ENCODE assay signal across 25 mouse cellular contexts in the genomic region with DNA sequence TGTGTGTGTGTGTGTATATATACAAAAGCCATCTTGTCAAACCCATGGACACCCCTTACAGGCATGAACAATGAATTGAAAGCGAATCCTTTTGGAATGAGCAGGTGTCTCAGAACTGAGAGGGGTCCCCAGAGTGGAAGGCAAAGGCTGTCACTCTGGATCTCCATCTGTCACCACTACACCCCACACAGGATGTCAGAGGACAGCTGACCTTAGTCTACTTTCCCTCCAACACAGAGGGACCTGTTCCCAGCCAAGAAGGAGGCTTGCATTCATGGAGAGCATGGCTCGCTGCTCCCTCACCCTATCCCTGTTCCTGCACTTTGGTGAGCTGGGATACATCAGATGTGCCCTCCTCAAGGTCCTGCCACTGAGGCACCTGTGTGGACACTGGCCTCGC. TPM values are rescaled to one million over a fixed set of nuclear protein-coding genes. Genes with fewer than 3 reads are reported as not detected.
DNase-seq lines count a peak whose midpoint lies in the region; ATAC-seq and TF ChIP-seq lines count a peak whose summit lies in the region.
"Had no signal": no experiment of that assay in that cellular context is flagged by ENCODE, and none has a peak within 500 bp of the region (broad histone marks: within the 10 kb centered on the region; RNA-seq: fewer than 3 reads in every experiment).

No protein-coding gene starts in this region.

- no peaks in the 10 kb centered on the region for H3K36me3 ChIP-seq in forebrain, embryonic 12.5 days (replicated peaks)
- H3K36me3 ChIP-seq in forebrain, postnatal 0 days (ENCODE audit: insufficient read depth): no peaks in the 10 kb centered on the region
- H3K36me3 ChIP-seq in midbrain, embryonic 12.5 days: no peaks in the 10 kb centered on the region
- no peaks in the 10 kb centered on the region; the same call in 1 of the 2 replicates for H3K36me3 ChIP-seq in midbrain, embryonic 15.5 days (replicated peaks)
- H3K36me3 ChIP-seq in hindbrain, embryonic 16.5 days (ENCODE audit: control insufficient read depth, insufficient read depth, low read length): no peaks in the 10 kb centered on the region
- H3K36me3 ChIP-seq: embryonic facial prominence, embryonic 15.5 days; hindbrain, embryonic 15.5 days; kidney, embryonic 15.5 days; limb, embryonic 10.5 days; liver, embryonic 15.5 days; lung, embryonic 15.5 days had no signal

- no peak overlapping the region for H3K4me3 ChIP-seq in forebrain, embryonic 12.5 days (replicated peaks)
- H3K4me3 ChIP-seq in forebrain, postnatal 0 days (ENCODE audit: low read depth, low read length): no peak overlapping the region
- H3K4me3 ChIP-seq in midbrain, embryonic 12.5 days: no peak overlapping the region
- H3K4me3 ChIP-seq in midbrain, embryonic 15.5 days: no peak overlapping the region
- H3K4me3 ChIP-seq in hindbrain, embryonic 16.5 days (ENCODE audit: low read length): no peak overlapping the region
- H3K4me3 ChIP-seq: embryonic facial prominence, embryonic 15.5 days; hindbrain, embryonic 15.5 days; kidney, embryonic 15.5 days; limb, embryonic 10.5 days; liver, embryonic 15.5 days; lung, embryonic 15.5 days; megakaryocyte, embryonic 14.5 days had no signal

- H3K4me1 ChIP-seq in forebrain, embryonic 12.5 days: peaks cover 18% of the 10 kb centered on the region
- no peaks in the 10 kb centered on the region for H3K4me1 ChIP-seq in forebrain, postnatal 0 days (ENCODE audit: insufficient read depth)
- peaks cover 17% of the 10 kb centered on the region for H3K4me1 ChIP-seq in midbrain, embryonic 12.5 days
- H3K4me1 ChIP-seq in midbrain, embryonic 15.5 days: peaks cover 5% of the 10 kb centered on the region
- peaks cover 11% of the 10 kb centered on the region for H3K4me1 ChIP-seq in hindbrain, embryonic 16.5 days (ENCODE audit: control insufficient read depth, insufficient read depth, low read depth, low read length)
- H3K4me1 ChIP-seq: embryonic facial prominence, embryonic 15.5 days; kidney, embryonic 15.5 days; liver, embryonic 15.5 days; lung, embryonic 15.5 days; megakaryocyte, embryonic 14.5 days had no signal

- H3K27ac ChIP-seq in forebrain, embryonic 12.5 days: 0 out of 2 replicates have a peak overlapping the region, but pooled peaks have one; percentile 31
- H3K27ac ChIP-seq in forebrain, postnatal 0 days (ENCODE audit: low read depth, low read length): no peak overlapping the region
- peak overlapping the region; percentile 35; the same call in 1 of the 2 replicates for H3K27ac ChIP-seq in midbrain, embryonic 12.5 days (replicated peaks)
- no peak overlapping the region for H3K27ac ChIP-seq in midbrain, embryonic 15.5 days
- H3K27ac ChIP-seq in hindbrain, embryonic 16.5 days (ENCODE audit: low read depth, low read length): no peak overlapping the region
- H3K27ac ChIP-seq: embryonic facial prominence, embryonic 15.5 days; kidney, embryonic 15.5 days; limb, embryonic 10.5 days; liver, embryonic 15.5 days; lung, embryonic 15.5 days had no signal

- TF ChIP-seq CTCF in forebrain, postnatal 0 days (IDR thresholded peaks at IDR 0.05; ENCODE audit: low read depth): no peak

- no peak overlapping the region for H3K9ac ChIP-seq in forebrain, embryonic 12.5 days
- H3K9ac ChIP-seq in forebrain, postnatal 0 days: no peak overlapping the region
- H3K9ac ChIP-seq in midbrain, embryonic 12.5 days (replicated peaks): no peak overlapping the region
- H3K9ac ChIP-seq in midbrain, embryonic 15.5 days: no peak overlapping the region
- no peak overlapping the region for H3K9ac ChIP-seq in hindbrain, embryonic 16.5 days (ENCODE audit: low read depth, low read length)
- H3K9ac ChIP-seq: embryonic facial prominence, embryonic 15.5 days; hindbrain, embryonic 15.5 days; kidney, embryonic 15.5 days; liver, embryonic 15.5 days; lung, embryonic 15.5 days had no signal

- no peak overlapping the region for H3K4me2 ChIP-seq in forebrain, embryonic 12.5 days
- no peak overlapping the region for H3K4me2 ChIP-seq in forebrain, postnatal 0 days (ENCODE audit: low read depth)
- no peak overlapping the region for H3K4me2 ChIP-seq in midbrain, embryonic 12.5 days (replicated peaks)
- no peak overlapping the region for H3K4me2 ChIP-seq in midbrain, embryonic 15.5 days
- H3K4me2 ChIP-seq in hindbrain, embryonic 16.5 days (ENCODE audit: low read length): no peak overlapping the region
- H3K4me2 ChIP-seq: embryonic facial prominence, embryonic 15.5 days; heart, embryonic 11.5 days; hindbrain, embryonic 15.5 days; kidney, embryonic 15.5 days; liver, embryonic 15.5 days; lung, embryonic 15.5 days had no signal

- H3K27me3 ChIP-seq in forebrain, embryonic 12.5 days: no peaks in the 10 kb centered on the region
- H3K27me3 ChIP-seq in forebrain, postnatal 0 days (ENCODE audit: insufficient read depth, low read length): no peaks in the 10 kb centered on the region
- H3K27me3 ChIP-seq in midbrain, embryonic 12.5 days: no peaks in the 10 kb centered on the region
- no peaks in the 10 kb centered on the region for H3K27me3 ChIP-seq in midbrain, embryonic 15.5 days (replicated peaks)
- no peaks in the 10 kb centered on the region for H3K27me3 ChIP-seq in hindbrain, embryonic 16.5 days (replicated peaks; ENCODE audit: control insufficient read depth, insufficient read depth, low read length)
- H3K27me3 ChIP-seq: embryonic facial prominence, embryonic 15.5 days; hindbrain, embryonic 15.5 days; liver, embryonic 15.5 days; lung, embryonic 15.5 days had no signal

- H3K9me3 ChIP-seq in forebrain, embryonic 12.5 days: no peaks in the 10 kb centered on the region
- no peaks in the 10 kb centered on the region for H3K9me3 ChIP-seq in forebrain, postnatal 0 days (ENCODE audit: low read length)
- no peaks in the 10 kb centered on the region for H3K9me3 ChIP-seq in midbrain, embryonic 12.5 days
- no peaks in the 10 kb centered on the region for H3K9me3 ChIP-seq in midbrain, embryonic 15.5 days
- no peaks in the 10 kb centered on the region for H3K9me3 ChIP-seq in hindbrain, embryonic 16.5 days (ENCODE audit: control insufficient read depth, low read length)
- H3K9me3 ChIP-seq: embryonic facial prominence, embryonic 15.5 days; hindbrain, embryonic 15.5 days; kidney, embryonic 15.5 days; limb, embryonic 10.5 days; liver, embryonic 15.5 days; lung, embryonic 15.5 days had no signal

- no peak for DNase-seq in forebrain, postnatal 0 days
- no peak for DNase-seq in thymus, postnatal 0 days (ENCODE audit: low spot score)
- DNase-seq: adrenal gland, postnatal 14 days; cerebellum, adult 8-10 months; kidney, postnatal 4 days; layer of hippocampus, adult 9-11 months; liver; lung, postnatal 36 days; thymus, adult 18-20 months; thymus, postnatal 4 days had no signal

- WGBS in forebrain, embryonic 12.5 days: 81% methylated on average over 3 of the region's 3 CpGs
- 80% methylated on average over 3 of the region's 3 CpGs for WGBS in forebrain, postnatal 0 days
- 81% methylated on average over 3 of the region's 3 CpGs for WGBS in midbrain, embryonic 12.5 days
- WGBS in midbrain, embryonic 15.5 days: 70% methylated on average over 3 of the region's 3 CpGs
- WGBS in hindbrain, embryonic 16.5 days: 67% methylated on average over 3 of the region's 3 CpGs

- ATAC-seq in forebrain, embryonic 12.5 days (ENCODE audit: low FRiP score): no peak
- no peak for ATAC-seq in forebrain, postnatal 0 days
- no peak for ATAC-seq in midbrain, embryonic 12.5 days (ENCODE audit: low FRiP score, low read depth)
- no peak for ATAC-seq in midbrain, embryonic 15.5 days (replicated peaks)
- ATAC-seq in hindbrain, embryonic 16.5 days: 0 out of 2 replicates have a peak, but pooled peaks have one; percentile 14
- ATAC-seq in frontal cortex, adult (ENCODE audit: low TSS enrichment): no peak
- ATAC-seq: CD4-positive, CD25-positive, alpha-beta regulatory T cell, adult 4 months; intestine, postnatal 0 days had no signal

RNA-seq across cellular contexts. Expression of gene Rbfox3, which starts 48.0 kb away (rescaled TPM):
- 17.0 and 19.6 TPM in 2 replicates for polyA plus RNA-seq in forebrain, embryonic 12.5 days (2016; fragmentation: Nextera tagmentation; extraction: Ambion mirVana)
- 37.3 and 43.7 TPM in 2 replicates for total RNA-seq in forebrain, postnatal 0 days (2014; rRNA removed)
- 72.7 and 82.3 TPM in 2 replicates for polyA plus RNA-seq in forebrain, postnatal 0 days (2015; fragmentation: Nextera tagmentation; extraction: Ambion mirVana)
- 16.0 and 17.0 TPM in 2 replicates for polyA plus RNA-seq in midbrain, embryonic 12.5 days (2016; fragmentation: Nextera tagmentation; extraction: Ambion mirVana)
- 53.5 and 54.2 TPM in 2 replicates for polyA plus RNA-seq in midbrain, embryonic 15.5 days (2015; fragmentation: Nextera tagmentation; extraction: Ambion mirVana)
- 68.4 and 69.4 TPM in 2 replicates for polyA plus RNA-seq in hindbrain, embryonic 16.5 days (2015; fragmentation: Nextera tagmentation; extraction: Ambion mirVana)
- 0.26 and 0.28 TPM in 2 replicates for polyA plus RNA-seq in thymus, postnatal 0 days (2015; fragmentation: Nextera tagmentation; extraction: Ambion mirVana)
- polyA plus RNA-seq: CD4-positive, CD25-positive, alpha-beta regulatory T cell, adult 4 months had no signal

Comparison
In these comparisons a context has a peak if more than half of its experiments do, and no peak if none do; other contexts are left out.
1. H3K27ac ChIP-seq: peak in forebrain, embryonic 12.5 days (single experiment) and midbrain, embryonic 12.5 days (single experiment); none in forebrain, postnatal 0 days (single experiment), midbrain, embryonic 15.5 days (single experiment) and hindbrain, embryonic 16.5 days (single experiment).
2. RNA of gene Rbfox3, which starts 48.0 kb away (polyA plus RNA-seq): 72.7 to 82.3 TPM in forebrain, postnatal 0 days, 68.4 to 69.4 TPM in hindbrain, embryonic 16.5 days, 53.5 to 54.2 TPM in midbrain, embryonic 15.5 days, 17.0 to 19.6 TPM in forebrain, embryonic 12.5 days and 16.0 to 17.0 TPM in midbrain, embryonic 12.5 days; 0.26 to 0.28 TPM in thymus, postnatal 0 days; every median in the first group is over 10 times any median in the second.